Mouse (Mus musculus) heart, adult 2 months (tissue): ENCODE measurements around the gene Cmtm7. TPM values are rescaled to one million over a fixed set of nuclear protein-coding genes. Genes with fewer than 3 reads are reported as not detected.
A peak's percentile ranks its signal among the peaks of the same experiment; 100 is the strongest.

Experiments used
- DNase-seq, 2 experiments: peaks; one replicate each; pipeline ENCODE4 v3.0.0; 2021
- H3K27ac ChIP-seq: fragments of 200-600 bp; 2 replicates; pipeline ENCODE4 v1.8.1; 2022
- H3K27me3 ChIP-seq: fragments of 200-500 bp; 2 replicates; pipeline ENCODE4 v1.6.1; 2012; ENCODE audit warnings: mild to moderate bottlenecking, low read length, inconsistent platforms, mixed read lengths; ENCODE audit not compliant: control insufficient read depth, insufficient read depth
- H3K36me3 ChIP-seq: fragments of 200-500 bp; 2 replicates; pipeline ENCODE4 v1.6.1; 2012; ENCODE audit warnings: low read length, inconsistent platforms; ENCODE audit not compliant: control insufficient read depth, insufficient read depth
- H3K4me1 ChIP-seq: fragments of 200-500 bp; 2 replicates; pipeline ENCODE4 v1.6.1; 2011; ENCODE audit warnings: low read length; ENCODE audit not compliant: control insufficient read depth, insufficient read depth
- H3K4me3 ChIP-seq: fragments of 200-600 bp; 2 replicates; pipeline ENCODE4 v1.8.1; 2022
- H3K79me2 ChIP-seq: fragments of 200-500 bp; replicated peaks from 2 replicates; pipeline ENCODE4 v1.6.1; 2012; ENCODE audit warnings: mild to moderate bottlenecking, inconsistent platforms, low read length, moderate library complexity, mixed read lengths; ENCODE audit not compliant: control insufficient read depth, insufficient read depth
- H3K9ac ChIP-seq: fragments of 200-500 bp; 2 replicates; pipeline ENCODE4 v1.6.1; 2012; ENCODE audit warnings: low read depth, mild to moderate bottlenecking, control low read depth, inconsistent platforms, low read length, mixed read lengths
- CTCF ChIP-seq: fragments of 200-600 bp; IDR thresholded peaks from 2 replicates; pipeline ENCODE4 v1.8.1; 2022; ENCODE audit warnings: antibody characterized with exemption, mild to moderate bottlenecking, moderate library complexity
- EP300 ChIP-seq: fragments of 200-500 bp; IDR thresholded peaks from 2 replicates; pipeline ENCODE4 v1.6.1; 2011; ENCODE audit warnings: low read depth, low read length, control low read depth; ENCODE audit not compliant: insufficient read depth
- POLR2A ChIP-seq: fragments of 200-500 bp; IDR thresholded peaks from 2 replicates; pipeline ENCODE4 v1.6.1; 2011; ENCODE audit warnings: mild to moderate bottlenecking, low read depth, low read length, control low read depth; ENCODE audit not compliant: insufficient read depth
- WGBS: fragments of 180-500 bp; shearing (Covaris S2); methylation state at CpG from one replicate; pipeline ENCODE4 v1.1.7; 2018; 5-methylcytosine and 5-hydroxymethylcytosine counted together
- intact Hi-C: fragments of 180-260 bp; cut with DNase I; formaldehyde crosslinking; loops from one replicate; pipeline ENCODE4 v1.15.1; 2025
- polyA plus RNA-seq: library from polyadenylated mRNA; depleted of rRNA; stranded (reverse); fragments of >200 nt; gene quantifications from 2 replicates; pipeline ENCODE4 v1.2.3, GENCODE M21; 2012
- total RNA-seq, 2 experiments: library from RNA; stranded (reverse); gene quantifications; 2 replicates each; pipeline ENCODE4 v1.2.3; 2021

The Cmtm7 gene
- total and polyA plus RNA-seq, 3 experiments, result 11.5 to 46.6 (median 12.6) TPM

- no peak for TF ChIP-seq POLR2A
- no peak for TF ChIP-seq EP300
- no peak for TF ChIP-seq CTCF
- no peak overlapping the region for H3K9ac ChIP-seq
- WGBS, result 71% methylated on average over 10 of the region's 10 CpGs
These were observed 17.9 kb upstream of the Cmtm7 start for GRCm38 (mm10) chr9:114799498-114800107.

GRCm38 (mm10) chr9:114798845-114799244, 17.2 kb upstream of the Cmtm7 start:
- Histone ChIP-seq H3K9ac (no peak overlapping the region), H3K4me3 (no peak overlapping the region), H3K4me1 (peaks cover 3% of the 10 kb centered on the region), H3K27ac (no peak overlapping the region), H3K27me3 (no peaks in the 10 kb centered on the region), H3K36me3 (no peaks in the 10 kb centered on the region), H3K79me2 (no peaks in the 10 kb centered on the region)
- TF ChIP-seq EP300 (no peak), CTCF (no peak), POLR2A (no peak)
- intact Hi-C loops, result loop anchor here (1.0 to 5.0 kb wide), 4 partner anchors 88 to 288 kb away; no protein-coding TSS in a partner anchor
- WGBS, result 76% methylated on average over 6 of the region's 6 CpGs
- no peak for DNase-seq

More at GRCm38 (mm10) chr9:114799498-114800107, 17.9 kb upstream of the Cmtm7 start:
- Histone ChIP-seq H3K36me3 (no peaks in the 10 kb centered on the region), H3K4me3 (no peak overlapping the region), H3K27me3 (no peaks in the 10 kb centered on the region), H3K27ac (no peak overlapping the region), H3K79me2 (no peaks in the 10 kb centered on the region), H3K4me1 (peaks cover 3% of the 10 kb centered on the region)
- no peak for DNase-seq
- intact Hi-C loops, result loop anchor here (2.0 to 5.0 kb wide), 3 partner anchors 113 to 288 kb away; no protein-coding TSS in a partner anchor

DNA sequence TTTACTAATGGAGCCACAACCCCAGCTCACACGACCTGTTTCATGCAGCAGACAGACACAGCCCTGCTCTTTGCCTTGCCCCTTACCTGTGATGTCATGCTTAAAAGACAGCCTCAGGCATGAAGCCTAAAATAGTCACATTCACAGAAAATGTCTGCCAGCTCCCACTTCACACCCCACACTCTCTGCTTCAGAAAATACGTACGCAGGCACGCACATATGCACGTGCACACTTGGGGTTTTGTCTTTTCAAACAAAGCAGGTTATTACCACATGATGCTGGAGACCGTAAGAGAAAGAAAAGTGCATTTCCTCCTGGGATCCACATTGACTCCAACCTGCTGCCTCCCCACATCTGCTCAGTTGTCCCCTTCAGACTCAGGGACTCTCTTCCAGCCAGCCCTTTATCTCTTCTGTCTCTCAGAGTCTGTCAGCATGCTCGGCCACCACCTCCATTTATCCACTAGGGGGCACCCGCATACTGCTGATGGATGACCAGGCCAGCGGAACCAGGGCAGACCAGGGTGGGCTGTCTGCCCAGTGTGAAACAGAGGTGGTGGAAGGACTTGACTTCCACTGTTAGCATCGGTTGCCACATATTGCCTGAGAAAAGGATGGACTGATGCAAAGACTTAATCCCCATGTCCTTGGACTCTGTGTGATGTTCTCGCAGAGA, 15.8 kb upstream of the Cmtm7 start:
- Histone ChIP-seq H3K9ac (no peak overlapping the region), H3K4me3 (no peak overlapping the region), H3K4me1 (peaks cover 3% of the 10 kb centered on the region), H3K27me3 (no peaks in the 10 kb centered on the region), H3K36me3 (no peaks in the 10 kb centered on the region), H3K79me2 (no peaks in the 10 kb centered on the region), H3K27ac (no peak overlapping the region)
- WGBS, result 54% methylated on average over 11 of the region's 11 CpGs
- DNase-seq, result peak; percentile 84
- TF ChIP-seq EP300 (peak; percentile 93), CTCF (no peak), POLR2A (no peak)
- intact Hi-C loops, result loop anchor here (1.0 to 5.0 kb wide), 5 partner anchors 18 to 290 kb away; no protein-coding TSS in a partner anchor

DNA sequence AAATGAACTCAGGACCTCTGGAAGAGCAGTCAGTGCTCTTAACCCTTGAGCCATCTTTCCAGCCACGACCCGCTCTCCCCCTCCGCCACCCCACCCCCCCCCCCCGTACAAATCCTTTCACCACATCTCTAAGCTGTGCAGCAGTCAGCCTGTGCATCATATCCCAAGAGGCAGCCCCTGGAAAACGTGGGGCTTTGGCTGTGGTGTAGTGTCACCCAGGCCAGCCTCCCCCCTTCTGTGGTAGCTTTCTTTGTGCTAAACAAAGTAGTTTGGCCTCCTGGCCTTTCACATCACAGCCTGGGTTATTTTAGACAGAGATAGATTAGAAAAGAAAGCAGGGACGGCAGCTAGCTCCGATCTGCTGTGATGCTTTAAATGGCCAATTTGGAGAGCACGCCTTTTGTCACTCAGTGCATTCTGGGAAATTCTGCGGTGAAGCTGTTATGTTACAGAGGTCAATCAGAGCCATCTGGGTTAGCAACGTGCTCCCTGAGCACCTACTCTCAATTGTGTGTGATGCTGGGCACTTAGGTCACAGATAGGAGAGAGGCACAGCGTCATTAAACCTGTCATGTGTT, 14.9 kb upstream of the Cmtm7 start:
- Histone ChIP-seq H3K27ac (no peak overlapping the region), H3K27me3 (no peaks in the 10 kb centered on the region), H3K79me2 (no peaks in the 10 kb centered on the region), H3K4me1 (peaks cover 1% of the 10 kb centered on the region; the same call in 1 of the 2 replicates), H3K9ac (no peak overlapping the region), H3K4me3 (no peak overlapping the region), H3K36me3 (no peaks in the 10 kb centered on the region)
- intact Hi-C loops, result loop anchor here (1.0 to 5.0 kb wide), 3 partner anchors 19 to 291 kb away; no protein-coding TSS in a partner anchor
- TF ChIP-seq POLR2A (no peak), EP300 (no peak), CTCF (no peak)
- no peak for DNase-seq
- 47% methylated on average over 11 of the region's 11 CpGs for WGBS

DNA sequence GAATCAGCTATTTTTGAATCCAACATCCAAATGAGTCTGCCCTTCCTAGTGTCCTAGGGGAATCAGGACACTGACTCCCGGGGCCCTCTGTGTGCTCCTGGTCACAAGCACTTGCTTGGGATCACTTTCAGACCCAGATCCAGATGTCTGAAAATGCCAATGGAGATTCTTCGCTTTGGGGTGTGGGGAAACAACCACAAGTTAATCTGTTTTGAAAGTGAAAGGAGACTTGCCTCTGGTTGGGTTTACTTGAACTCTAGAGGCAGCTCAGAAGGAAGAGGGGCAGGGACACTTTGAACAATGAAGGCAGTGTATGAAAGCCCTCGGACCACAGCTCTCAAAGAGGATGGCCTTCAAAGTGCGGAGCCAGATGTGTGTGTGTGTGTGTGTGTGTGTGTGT, 12.8 kb upstream of the Cmtm7 start:
- 75% methylated on average over 4 of the region's 4 CpGs for WGBS
- Histone ChIP-seq H3K27ac (no peak overlapping the region), H3K4me1 (peaks cover 1% of the 10 kb centered on the region; the same call in 1 of the 2 replicates), H3K27me3 (no peaks in the 10 kb centered on the region), H3K4me3 (no peak overlapping the region), H3K36me3 (no peaks in the 10 kb centered on the region), H3K9ac (no peak overlapping the region), H3K79me2 (no peaks in the 10 kb centered on the region)
- TF ChIP-seq EP300 (no peak), POLR2A (no peak), CTCF (no peak)
- no peak for DNase-seq
- intact Hi-C loops, result no loop called here
